Mouse (Mus musculus): ENCODE data around the gene Mknk1. TPM values are rescaled to one million over a fixed set of nuclear protein-coding genes. Genes with fewer than 3 reads are reported as not detected.

Mknk1 gene
- polyA plus RNA-seq, 1 experiment = 138 TPM

DNA sequence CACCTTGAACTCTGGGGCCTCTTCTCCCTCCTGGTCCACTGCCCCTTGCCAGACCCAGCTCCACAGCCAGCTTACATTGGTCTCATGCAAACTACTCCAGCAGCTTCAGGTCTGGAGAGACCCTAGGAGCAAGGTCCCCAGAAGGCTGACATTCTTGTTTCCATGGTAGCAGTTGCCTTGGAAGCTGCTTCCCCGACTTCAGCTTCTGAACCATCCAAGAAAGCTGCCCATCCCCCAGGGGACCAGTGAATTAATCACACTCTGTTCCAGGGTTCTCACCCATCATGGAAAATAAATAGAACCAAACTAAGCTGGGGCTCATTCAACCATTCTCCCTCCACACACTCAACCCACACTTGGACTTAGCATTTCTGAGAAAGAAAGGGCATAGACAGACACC lies 42.2 kb downstream of the Mknk1 start:
- TF ChIP-seq POLR2A (IDR thresholded peaks at IDR 0.05; ENCODE audit: borderline replicate concordance, low read depth, low read length) (no peak), CTCF (IDR thresholded peaks at IDR 0.05; ENCODE audit: low read depth, low read length) (no peak)
- H3K27ac ChIP-seq (ENCODE audit: insufficient read depth, low read depth, low read length) = no peak overlapping the region
- no peak overlapping the region for H3K4me3 ChIP-seq (ENCODE audit: insufficient read depth, low read length)
- H3K4me1 ChIP-seq (ENCODE audit: control insufficient read depth, insufficient read depth, low read length) = no peaks in the 10 kb centered on the region

DNA sequence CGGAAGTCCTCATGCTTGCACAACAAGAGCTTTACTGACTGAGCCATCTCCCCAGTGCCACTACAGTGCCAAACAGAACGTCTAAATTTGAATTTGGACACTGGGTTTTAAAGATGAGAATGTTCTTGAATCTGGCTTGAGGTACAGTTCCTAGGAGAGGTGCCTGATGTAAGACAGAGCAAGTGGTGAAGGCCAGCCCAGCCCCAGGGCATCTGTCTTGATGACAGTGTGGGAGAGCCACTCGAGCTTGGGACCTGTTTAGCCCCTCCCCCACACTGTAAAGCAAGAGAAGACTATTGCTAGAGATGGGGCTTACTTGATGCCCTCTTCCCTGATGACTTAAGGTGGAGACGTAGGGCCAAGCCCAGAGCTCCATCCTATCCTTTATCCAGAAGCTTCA lies 43.2 kb downstream of the Mknk1 start:
- H3K4me3 ChIP-seq (ENCODE audit: insufficient read depth, low read length) = no peak overlapping the region
- TF ChIP-seq CTCF (IDR thresholded peaks at IDR 0.05; ENCODE audit: low read depth, low read length) (no peak), POLR2A (IDR thresholded peaks at IDR 0.05; ENCODE audit: borderline replicate concordance, low read depth, low read length) (no peak)
- no peaks in the 10 kb centered on the region for H3K4me1 ChIP-seq (ENCODE audit: control insufficient read depth, insufficient read depth, low read length)
- H3K27ac ChIP-seq (ENCODE audit: insufficient read depth, low read depth, low read length) = no peak overlapping the region

- Histone ChIP-seq H3K27ac (ENCODE audit: insufficient read depth, low read depth, low read length) (no peak within 1 kb of the TSS), H3K4me1 (ENCODE audit: control insufficient read depth, insufficient read depth, low read length) (no peaks in the 10 kb centered on the region), H3K4me3 (ENCODE audit: insufficient read depth, low read length) (no peak within 1 kb of the TSS)
- TF ChIP-seq POLR2A (IDR thresholded peaks at IDR 0.05; ENCODE audit: borderline replicate concordance, low read depth, low read length) = no peak
- TF ChIP-seq CTCF (IDR thresholded peaks at IDR 0.05; ENCODE audit: low read depth, low read length) = no peak
Observed at GRCm38 (mm10) chr4:115884022-115884421, 45.0 kb downstream of the Mknk1 start, which contains the start of gene Kncn. Gene Kncn, plus strand, starts transcription at chr4:115884400.

- TF ChIP-seq CTCF (IDR thresholded peaks at IDR 0.05; ENCODE audit: low read depth, low read length) (no peak), POLR2A (IDR thresholded peaks at IDR 0.05; ENCODE audit: borderline replicate concordance, low read depth, low read length) (no peak)
- H3K27ac ChIP-seq (ENCODE audit: insufficient read depth, low read depth, low read length) = no peak overlapping the region
- H3K4me1 ChIP-seq (ENCODE audit: control insufficient read depth, insufficient read depth, low read length) = no peaks in the 10 kb centered on the region; the same call in 1 of the 2 replicates
- no peak overlapping the region for H3K4me3 ChIP-seq (ENCODE audit: insufficient read depth, low read length)
Observed at GRCm38 (mm10) chr4:115885846-115886245, 46.8 kb downstream of the Mknk1 start.

DNA sequence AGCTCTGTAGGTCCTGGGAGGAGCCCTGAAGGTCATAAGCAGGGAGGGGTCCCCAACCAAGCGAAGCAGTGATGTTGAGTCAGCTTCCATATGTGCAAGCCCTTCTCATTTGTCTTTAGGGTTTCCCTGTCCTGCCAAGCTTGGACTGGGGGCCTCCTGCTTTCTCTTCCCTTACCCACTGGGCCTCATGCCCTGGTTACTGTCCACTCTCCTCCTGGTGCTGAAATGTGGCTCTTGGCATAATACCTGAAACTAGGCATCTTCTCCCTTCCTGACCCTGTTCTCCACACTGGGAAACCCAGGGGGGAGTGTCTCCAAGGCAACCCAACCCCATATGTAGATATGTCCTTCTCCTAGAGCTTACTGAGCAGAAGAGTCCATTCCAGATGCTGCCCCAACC lies 47.9 kb downstream of the Mknk1 start:
- H3K4me3 ChIP-seq (ENCODE audit: insufficient read depth, low read length) = no peak overlapping the region

GRCm38 (mm10) chr4:115890066-115890465 lies 51.1 kb downstream of the Mknk1 start:
- no peak for TF ChIP-seq CTCF (IDR thresholded peaks at IDR 0.05; ENCODE audit: low read depth, low read length)
- TF ChIP-seq POLR2A (IDR thresholded peaks at IDR 0.05; ENCODE audit: borderline replicate concordance, low read depth, low read length) = no peak
- Histone ChIP-seq H3K27ac (ENCODE audit: insufficient read depth, low read depth, low read length) (no peak overlapping the region), H3K4me3 (ENCODE audit: insufficient read depth, low read length) (no peak overlapping the region), H3K4me1 (ENCODE audit: control insufficient read depth, insufficient read depth, low read length) (no peaks in the 10 kb centered on the region; the same call in 1 of the 2 replicates)

More for the DNA sequence above, 47.9 kb downstream of the Mknk1 start:
- no peak overlapping the region for H3K27ac ChIP-seq (ENCODE audit: insufficient read depth, low read depth, low read length)
- no peak for TF ChIP-seq POLR2A (IDR thresholded peaks at IDR 0.05; ENCODE audit: borderline replicate concordance, low read depth, low read length)
- no peak for TF ChIP-seq CTCF (IDR thresholded peaks at IDR 0.05; ENCODE audit: low read depth, low read length)
- H3K4me1 ChIP-seq (ENCODE audit: control insufficient read depth, insufficient read depth, low read length) = no peaks in the 10 kb centered on the region; the same call in 1 of the 2 replicates

DNA sequence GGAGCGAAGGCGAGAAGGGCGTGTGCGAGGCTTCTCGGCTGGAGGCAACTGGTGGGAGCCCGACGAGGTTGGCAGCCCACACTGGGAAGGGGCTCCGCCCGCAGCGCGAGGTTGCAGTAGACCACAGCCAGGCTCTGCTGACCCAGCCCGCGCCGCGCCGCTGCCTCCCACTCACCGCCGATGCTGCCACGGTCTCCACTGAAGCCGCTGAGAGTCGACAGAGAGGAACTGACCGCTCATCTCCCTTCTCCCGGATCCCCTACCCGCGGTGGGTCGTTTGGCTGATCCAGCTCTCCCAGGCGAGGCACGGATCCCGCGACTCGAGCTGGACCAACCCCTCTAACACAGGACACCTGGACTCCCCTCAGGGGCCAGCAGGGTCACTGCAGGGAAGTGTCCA lies 51.6 kb downstream of the Mknk1 start, which contains the start of gene 6430628N08Rik:
TSS of gene 6430628N08Rik (plus strand) at position 113 of the 400 bp plus-strand sequence.
- TF ChIP-seq POLR2A (IDR thresholded peaks at IDR 0.05; ENCODE audit: borderline replicate concordance, low read depth, low read length) (no peak), CTCF (IDR thresholded peaks at IDR 0.05; ENCODE audit: low read depth, low read length) (no peak)
- H3K27ac ChIP-seq (ENCODE audit: insufficient read depth, low read depth, low read length) = no peak within 1 kb of the TSS
- no peaks in the 10 kb centered on the region; the same call in 1 of the 2 replicates for H3K4me1 ChIP-seq (ENCODE audit: control insufficient read depth, insufficient read depth, low read length)
- H3K4me3 ChIP-seq (ENCODE audit: insufficient read depth, low read length) = no peak within 1 kb of the TSS

DNA sequence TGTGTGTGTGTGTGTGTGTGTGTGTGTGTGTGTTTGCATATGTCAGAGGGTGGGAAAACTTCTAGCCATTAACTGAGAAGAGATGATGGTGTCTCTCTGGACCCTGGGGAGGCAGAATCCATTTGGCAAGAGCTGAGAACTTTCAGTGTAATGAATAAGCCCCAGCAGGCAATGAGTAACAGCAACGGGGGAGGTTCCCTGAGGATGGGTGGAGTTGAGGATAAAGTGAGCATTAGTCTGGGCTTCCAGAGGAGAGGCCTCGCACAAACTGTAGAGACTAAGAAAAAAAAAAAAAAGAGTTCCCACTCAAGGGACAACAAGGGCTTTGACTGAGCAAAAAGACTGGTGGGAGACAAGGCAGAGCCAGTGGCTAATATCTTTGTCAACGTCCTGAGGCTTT lies 55.3 kb downstream of the Mknk1 start:
- Histone ChIP-seq H3K4me1 (ENCODE audit: control insufficient read depth, insufficient read depth, low read length) (no peaks in the 10 kb centered on the region; the same call in 1 of the 2 replicates), H3K4me3 (ENCODE audit: insufficient read depth, low read length) (no peak overlapping the region), H3K27ac (ENCODE audit: insufficient read depth, low read depth, low read length) (no peak overlapping the region)
- no peak for TF ChIP-seq POLR2A (IDR thresholded peaks at IDR 0.05; ENCODE audit: borderline replicate concordance, low read depth, low read length)
- no peak for TF ChIP-seq CTCF (IDR thresholded peaks at IDR 0.05; ENCODE audit: low read depth, low read length)

DNA sequence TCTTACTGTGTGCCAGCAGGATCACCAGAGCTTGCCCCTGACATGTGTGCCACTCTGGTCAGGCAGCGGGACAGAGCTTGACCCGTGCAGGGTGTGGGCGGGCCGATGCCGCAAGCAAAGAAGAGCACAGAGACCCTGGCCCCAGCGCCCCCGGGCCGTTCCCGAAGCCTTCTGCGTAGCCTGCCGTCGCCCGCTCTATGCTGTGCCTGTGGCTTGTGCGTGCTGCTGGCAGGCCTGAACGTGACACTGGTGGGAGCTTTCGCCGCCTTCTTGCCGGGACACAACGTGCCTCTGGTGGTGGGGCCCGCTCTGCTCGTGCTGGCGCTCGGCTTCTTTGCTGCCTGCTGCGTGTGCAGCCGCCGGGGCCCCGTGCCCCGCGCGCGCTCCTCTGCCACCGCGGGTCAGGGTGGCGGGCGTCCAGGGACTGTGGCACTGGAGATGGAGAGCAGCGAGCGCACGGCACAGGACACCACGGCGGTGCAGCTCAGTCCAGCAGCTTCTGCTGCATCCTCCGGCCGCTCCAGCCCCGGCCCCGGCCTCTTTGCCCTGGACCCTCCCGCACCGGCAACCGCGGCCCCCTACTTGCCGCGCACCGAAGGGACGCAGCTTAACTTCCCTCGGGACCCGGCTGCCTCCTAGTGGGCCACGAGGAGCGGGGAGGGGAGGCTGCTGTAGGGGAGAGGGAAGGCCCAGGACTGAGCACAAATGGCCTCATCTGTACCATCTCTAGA lies 59.1 kb downstream of the Mknk1 start:
- H3K27ac ChIP-seq (ENCODE audit: insufficient read depth, low read depth, low read length) = no peak overlapping the region
- no peaks in the 10 kb centered on the region for H3K4me1 ChIP-seq (ENCODE audit: control insufficient read depth, insufficient read depth, low read length)
- TF ChIP-seq POLR2A (IDR thresholded peaks at IDR 0.05; ENCODE audit: borderline replicate concordance, low read depth, low read length) = no peak
- no peak for TF ChIP-seq CTCF (IDR thresholded peaks at IDR 0.05; ENCODE audit: low read depth, low read length)
- H3K4me3 ChIP-seq (ENCODE audit: insufficient read depth, low read length) = peak overlapping the region; percentile 3; the same call in 1 of the 2 replicates

DNA sequence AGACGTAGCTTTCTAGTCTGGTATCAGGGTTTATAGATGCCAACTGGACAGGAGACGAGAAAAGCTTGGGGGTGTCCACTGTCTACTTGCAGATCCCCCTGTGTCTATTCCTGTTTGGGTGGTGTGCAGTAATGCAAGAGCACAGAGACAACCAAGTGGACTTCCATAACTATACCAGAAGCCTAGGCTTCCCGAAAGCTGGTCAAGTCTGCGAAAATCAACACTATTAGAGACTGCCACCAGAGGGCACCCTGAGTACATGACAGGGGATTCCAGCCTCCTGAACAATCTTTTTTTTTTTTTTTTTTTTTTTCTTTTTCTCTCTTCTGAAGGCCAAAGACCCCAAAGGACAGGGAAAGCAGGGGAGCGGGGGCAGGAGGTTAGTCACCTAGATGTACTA lies 63.8 kb downstream of the Mknk1 start:
- Histone ChIP-seq H3K4me3 (ENCODE audit: insufficient read depth, low read length) (no peak overlapping the region), H3K27ac (ENCODE audit: insufficient read depth, low read depth, low read length) (no peak overlapping the region), H3K4me1 (ENCODE audit: control insufficient read depth, insufficient read depth, low read length) (no peaks in the 10 kb centered on the region)
- TF ChIP-seq POLR2A (IDR thresholded peaks at IDR 0.05; ENCODE audit: borderline replicate concordance, low read depth, low read length) (no peak), CTCF (IDR thresholded peaks at IDR 0.05; ENCODE audit: low read depth, low read length) (peak; percentile 64)
